Mouse (Mus musculus): ENCODE measurements at regions not wholly inside any gene's neighbourhood (a gene's known extent, or its start where the extent isn't known, plus 50 kb on each side); places are given as distances from the start of the nearest gene placed in this dataset.

- peak; percentile 38; the same call in 1 of the 2 replicates for ATAC-seq (ENCODE audit: low TSS enrichment)
Measured at GRCm38 (mm10) chr16:15052389-15052923, 146.1 kb downstream of the Efcab1 start.

GRCm38 (mm10) chr16:15052924-15053793 is 146.8 kb downstream of the Efcab1 start:
- peak; percentile 74 for ATAC-seq (ENCODE audit: low TSS enrichment)

DNA sequence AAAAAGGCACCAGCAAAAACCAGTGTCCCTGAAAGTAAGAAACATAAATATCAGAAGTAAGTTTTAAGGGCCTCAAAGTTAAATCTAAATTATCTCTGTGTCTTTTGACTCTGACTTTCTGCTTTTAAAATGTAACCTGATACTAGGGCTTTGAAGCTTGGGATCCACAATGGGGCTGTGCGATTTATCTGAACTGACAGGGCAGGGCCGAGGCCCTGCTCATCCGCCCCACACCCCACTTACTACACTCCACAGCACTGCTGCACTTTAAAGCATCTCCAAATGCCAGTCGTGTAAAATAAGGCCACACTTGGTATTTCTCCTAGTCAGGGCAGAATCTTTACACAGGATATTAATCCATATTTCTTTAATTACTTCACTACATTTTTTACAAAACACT is 147.4 kb downstream of the Efcab1 start:
- no peak for ATAC-seq (ENCODE audit: low TSS enrichment)

GRCm38 (mm10) chr16:15054306-15055001 is 148.0 kb downstream of the Efcab1 start:
- ATAC-seq (ENCODE audit: low TSS enrichment) = no peak

- ATAC-seq (ENCODE audit: low TSS enrichment) = no peak
Measured at GRCm38 (mm10) chr16:15055697-15056096, 149.3 kb downstream of the Efcab1 start.

- no peak for ATAC-seq (ENCODE audit: low TSS enrichment)
Measured at GRCm38 (mm10) chr16:15070485-15070960, 164.1 kb downstream of the Efcab1 start.

DNA sequence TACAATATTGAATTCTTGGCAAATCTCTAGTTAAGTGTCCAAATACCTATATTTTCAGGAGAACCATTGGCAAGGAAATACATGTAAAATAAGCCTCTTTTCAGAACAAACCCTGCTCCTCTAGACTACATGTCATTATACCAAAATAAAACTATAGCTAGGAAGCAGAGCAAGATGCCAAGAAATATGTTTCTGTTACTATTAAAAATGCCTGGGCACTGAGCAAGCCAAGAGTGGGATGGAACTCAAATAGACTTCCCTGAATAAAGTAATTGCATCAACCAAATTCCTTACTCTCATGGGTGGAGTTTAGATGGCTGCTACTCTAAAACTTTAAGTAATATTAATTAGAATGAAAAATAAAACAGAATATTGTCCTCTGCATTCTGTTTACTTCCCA is 168.0 kb downstream of the Efcab1 start:
- ATAC-seq (ENCODE audit: low TSS enrichment) = peak; percentile 79

- ATAC-seq (ENCODE audit: low TSS enrichment) = no peak
Measured at GRCm38 (mm10) chr16:15083692-15084091, 177.3 kb downstream of the Efcab1 start.

DNA sequence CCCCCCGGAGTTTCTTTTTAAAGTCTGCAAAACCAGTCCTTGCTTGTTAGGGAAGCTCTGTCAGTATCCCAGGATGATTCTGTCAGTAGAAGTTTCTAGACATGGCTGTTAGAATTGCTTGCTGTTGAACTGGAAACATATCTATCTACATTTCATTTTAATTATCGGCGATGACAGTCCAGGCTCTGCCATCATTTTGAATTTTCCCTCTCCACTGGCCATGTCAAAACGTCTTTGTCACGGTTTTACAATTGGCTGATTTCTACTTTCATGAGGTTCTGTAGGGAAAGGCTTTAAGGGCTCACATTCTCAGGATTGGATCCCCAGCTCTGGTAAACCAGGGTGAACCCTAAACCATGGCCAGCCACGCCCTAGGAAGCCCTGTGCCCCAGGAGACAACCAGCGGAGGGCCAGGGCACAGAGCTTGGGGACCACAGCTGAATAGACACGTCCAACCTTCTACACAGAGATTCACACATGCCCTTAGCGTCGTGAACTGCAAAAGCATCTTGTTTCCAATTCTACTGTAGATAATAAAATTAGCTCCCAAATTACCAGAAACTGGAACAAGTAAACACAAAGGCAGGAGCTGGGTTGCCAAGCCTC is 177.8 kb downstream of the Efcab1 start:
- no peak; the same call in 1 of the 2 replicates for ATAC-seq (ENCODE audit: low TSS enrichment)

DNA sequence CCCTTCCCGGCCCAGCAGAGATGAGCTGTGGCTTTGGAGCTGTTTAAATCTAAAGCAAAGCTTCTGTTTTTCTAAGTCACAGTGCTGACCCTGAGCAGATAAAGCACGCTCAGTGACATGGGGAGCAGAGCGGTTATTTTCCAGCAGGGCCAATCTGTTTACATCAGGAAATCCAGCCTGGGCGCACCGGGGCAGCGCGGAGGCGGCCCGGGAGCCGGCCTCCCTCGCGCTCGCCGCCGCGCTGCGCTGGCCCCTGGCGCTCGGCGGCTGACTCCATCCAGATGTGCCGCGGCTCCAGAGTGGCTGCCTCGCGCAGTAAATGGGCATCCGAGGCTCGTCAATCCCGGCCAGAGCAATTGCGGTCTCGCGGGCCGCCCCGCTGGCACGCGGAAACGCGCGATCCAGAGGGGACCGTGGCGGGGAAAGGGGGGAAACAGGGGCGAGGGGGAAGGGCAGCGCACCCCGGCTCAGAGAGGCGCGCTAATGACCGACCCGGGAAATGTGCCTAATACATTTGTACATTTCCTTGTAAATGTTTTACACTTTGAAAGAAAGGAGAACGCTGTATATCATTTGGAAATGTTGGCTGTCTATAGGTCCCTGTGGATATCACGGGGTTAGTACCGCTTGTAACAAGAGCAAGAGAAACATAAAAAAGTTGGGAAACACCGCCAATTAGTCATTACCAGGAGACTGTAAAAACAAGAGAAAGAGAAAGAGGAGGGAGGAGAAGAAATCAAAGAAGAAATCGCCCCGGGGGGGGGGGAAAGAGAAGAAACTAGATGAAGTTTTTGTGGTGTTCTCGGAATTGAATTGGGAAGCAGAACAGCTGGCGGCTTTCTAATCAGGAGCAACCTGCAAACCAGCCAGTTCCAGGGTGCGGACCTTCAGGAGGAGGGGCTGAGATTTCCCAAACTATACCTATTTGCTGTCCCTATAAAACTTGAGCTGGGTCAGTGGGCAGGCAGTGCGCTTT is 178.6 kb downstream of the Efcab1 start:
- ATAC-seq (ENCODE audit: low TSS enrichment) = peak; percentile 52

- ATAC-seq (ENCODE audit: low TSS enrichment) = no peak
Measured at GRCm38 (mm10) chr16:15086556-15086955, 180.2 kb downstream of the Efcab1 start.

- ATAC-seq (ENCODE audit: low TSS enrichment) = no peak
Measured at GRCm38 (mm10) chr16:15103938-15104337, 197.5 kb downstream of the Efcab1 start.

DNA sequence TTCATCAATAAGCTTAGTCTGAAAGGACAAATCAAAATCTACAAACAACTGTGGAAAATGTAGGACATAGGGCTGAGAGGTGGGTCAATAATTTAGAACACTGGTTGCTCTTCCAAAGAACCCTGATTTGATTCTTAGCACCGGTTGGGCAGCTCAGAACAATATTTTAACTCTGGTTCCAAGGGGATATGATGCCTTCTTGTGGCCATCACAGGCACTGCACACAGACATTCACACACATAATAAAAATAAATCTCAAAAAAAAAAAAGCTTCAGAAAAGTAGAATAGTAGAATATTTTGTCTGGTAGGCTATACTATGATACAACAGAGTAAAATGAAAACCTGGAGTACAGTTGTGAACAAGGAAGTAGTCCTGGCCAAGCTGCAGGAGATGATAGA is 200.8 kb downstream of the Efcab1 start:
- ATAC-seq (ENCODE audit: low TSS enrichment) = no peak

- no peak for ATAC-seq (ENCODE audit: low TSS enrichment)
Measured at GRCm38 (mm10) chr16:15113131-15113530, 204.1 kb upstream of the Gm21897 start.

- ATAC-seq (ENCODE audit: low TSS enrichment) = no peak
Measured at GRCm38 (mm10) chr16:15113989-15114556, 203.2 kb upstream of the Gm21897 start.

DNA sequence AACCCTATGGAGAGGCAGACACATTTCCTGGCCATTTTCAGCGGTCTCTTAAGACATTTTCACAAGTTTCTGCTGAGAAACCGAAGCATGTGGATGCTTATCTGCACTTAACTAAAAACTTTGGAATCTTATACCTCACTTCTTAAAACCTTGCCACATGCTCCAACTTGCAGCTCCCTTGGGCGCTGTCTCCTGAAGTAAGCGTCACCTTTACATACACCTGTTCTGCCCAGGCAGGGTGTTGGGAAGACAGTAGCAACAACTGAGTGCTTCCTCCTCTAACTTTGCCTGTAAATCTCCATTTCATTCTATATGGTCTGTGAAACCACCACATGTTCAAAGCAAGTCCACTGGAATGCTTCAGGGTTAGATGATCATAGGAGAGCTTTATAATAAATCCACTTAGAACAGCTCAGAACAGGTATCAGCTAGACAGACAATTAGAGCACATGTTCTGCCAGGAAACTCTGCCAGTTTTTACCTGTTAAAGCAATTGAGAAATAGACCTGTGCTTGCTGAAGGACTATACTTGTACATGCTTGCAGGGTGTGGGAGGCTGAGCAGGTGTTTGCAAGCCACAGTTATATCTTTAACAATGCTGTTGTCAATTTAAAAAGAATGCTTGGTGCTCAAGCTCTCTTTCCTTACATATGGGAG is 202.6 kb upstream of the Gm21897 start:
- no peak for ATAC-seq (ENCODE audit: low TSS enrichment)

DNA sequence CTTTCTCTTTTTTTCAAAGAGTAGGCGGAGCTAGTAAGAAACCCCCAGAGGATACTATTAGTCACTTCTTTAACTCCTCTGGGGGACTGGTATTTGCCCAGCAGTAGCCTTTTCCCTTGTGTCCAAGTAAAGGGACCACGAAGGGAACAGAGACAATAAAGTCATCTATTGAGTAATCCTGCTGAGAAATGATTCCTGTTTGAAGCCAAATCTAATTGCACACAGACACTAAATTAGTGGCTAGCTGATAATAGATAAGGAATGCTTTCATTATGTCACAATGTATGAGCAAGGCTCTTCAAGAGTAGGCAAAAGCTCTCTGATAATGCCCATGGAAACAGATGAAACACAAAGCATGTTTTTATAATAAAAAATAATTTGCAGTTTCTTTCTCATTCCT is 201.9 kb upstream of the Gm21897 start:
- ATAC-seq (ENCODE audit: low TSS enrichment) = no peak

- ATAC-seq (ENCODE audit: low TSS enrichment) = no peak
Measured at GRCm38 (mm10) chr16:15119799-15120198, 197.5 kb upstream of the Gm21897 start.

- ATAC-seq (ENCODE audit: low TSS enrichment) = no peak
Measured at GRCm38 (mm10) chr16:15128996-15129395, 188.3 kb upstream of the Gm21897 start.

GRCm38 (mm10) chr16:15129806-15130205 is 187.5 kb upstream of the Gm21897 start:
- ATAC-seq (ENCODE audit: low TSS enrichment) = no peak

All from frontal cortex, adult (tissue).